Mouse (Mus musculus): ENCODE measurements at regions not wholly inside any gene's neighbourhood (a gene's known extent, or its start where the extent isn't known, plus 50 kb on each side); places are given as distances from the start of the nearest gene placed in this dataset.
A peak's percentile ranks its signal among the peaks of the same experiment; 100 is the strongest.

DNA sequence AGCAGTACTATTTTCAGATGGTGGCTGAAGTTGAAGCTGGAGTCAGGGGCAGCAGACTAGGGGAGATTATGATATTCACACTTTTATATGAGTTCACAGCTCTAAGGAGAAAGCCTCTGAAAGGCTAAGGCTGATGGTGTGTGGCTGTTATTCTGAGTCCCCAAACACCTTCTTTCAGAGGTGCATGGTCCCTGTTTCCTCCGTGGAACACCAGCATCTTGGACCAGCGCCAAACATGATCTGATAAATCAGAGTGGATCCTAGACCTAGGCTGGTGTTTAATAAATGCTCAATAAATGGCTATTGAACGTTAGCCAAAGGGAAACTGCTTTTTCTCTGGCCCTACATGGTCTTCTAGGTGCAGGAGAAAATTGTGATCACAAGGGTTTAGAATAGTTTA, 269.2 kb downstream of the Agtpbp1 start:
- DNase-seq (ENCODE audit: low read depth, low spot score) = no peak

DNA sequence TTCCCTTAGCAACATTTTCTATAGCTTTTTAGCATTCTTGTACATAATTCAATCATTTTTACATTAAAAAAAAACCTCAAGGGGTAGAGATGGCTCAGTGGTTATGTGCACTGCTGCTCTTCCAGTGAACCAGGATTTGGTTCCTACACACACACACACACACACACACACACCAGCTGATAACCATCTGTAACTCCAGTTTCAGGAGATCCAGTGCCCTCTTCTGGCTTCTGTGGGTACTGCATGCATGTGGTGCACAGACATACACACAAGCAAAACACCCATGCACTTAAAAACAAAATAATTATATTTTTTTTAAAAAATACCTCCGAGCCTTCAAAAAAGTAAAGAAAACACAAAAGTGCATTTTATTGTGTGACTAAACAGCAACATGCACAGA, 270.6 kb downstream of the Agtpbp1 start:
- peak; percentile 36 for DNase-seq (ENCODE audit: low read depth, low spot score)

DNA sequence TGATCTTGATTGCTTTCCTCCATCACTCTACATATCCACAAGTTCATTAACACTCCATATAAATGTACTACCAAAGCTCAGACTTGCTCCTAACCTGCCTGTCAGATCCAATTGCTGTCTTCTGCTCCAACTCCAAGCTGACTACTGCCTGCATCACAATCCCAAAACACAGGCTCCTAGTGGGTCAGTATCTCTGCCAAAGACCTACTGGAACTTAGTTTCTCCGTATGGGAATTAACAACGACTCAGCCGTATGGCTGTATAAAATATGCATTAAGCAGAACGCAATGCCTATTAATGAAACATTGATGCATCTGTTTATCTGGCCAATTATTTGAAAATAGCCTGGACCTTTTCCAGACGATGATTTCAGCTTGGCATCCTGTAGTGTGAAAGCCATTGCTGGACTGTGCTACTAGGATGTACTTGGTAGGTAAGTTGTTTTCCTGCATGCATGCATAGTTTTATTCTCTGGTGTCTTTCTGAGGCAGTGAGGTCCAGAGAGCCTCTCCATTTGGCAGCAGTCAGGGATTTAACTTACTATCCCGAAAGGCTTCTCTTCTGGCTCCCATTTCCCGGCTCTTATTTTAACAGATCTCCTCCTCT, 271.2 kb downstream of the Agtpbp1 start:
- no peak for DNase-seq (ENCODE audit: low read depth, low spot score)

DNA sequence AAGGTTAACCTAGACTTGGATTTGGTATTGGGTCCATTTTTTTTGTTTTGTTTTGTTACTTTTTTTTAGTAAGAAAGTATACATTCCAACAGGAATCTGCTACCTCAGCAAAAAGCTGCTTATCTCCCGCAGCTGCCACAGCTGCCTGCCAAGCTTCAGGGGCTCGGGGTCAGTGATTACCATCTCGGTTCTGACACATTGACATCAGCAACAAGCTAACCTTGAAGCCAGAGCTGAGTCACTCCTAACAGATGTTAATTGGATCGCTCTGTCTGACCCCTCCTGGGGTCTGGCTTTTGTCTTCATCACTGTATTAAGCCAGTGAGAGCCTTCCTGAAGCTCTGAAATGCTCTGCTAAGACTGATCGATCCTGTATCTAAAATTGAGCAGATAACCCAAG, 292.1 kb downstream of the Agtpbp1 start:
- no peak for DNase-seq (ENCODE audit: low read depth, low spot score)

DNA sequence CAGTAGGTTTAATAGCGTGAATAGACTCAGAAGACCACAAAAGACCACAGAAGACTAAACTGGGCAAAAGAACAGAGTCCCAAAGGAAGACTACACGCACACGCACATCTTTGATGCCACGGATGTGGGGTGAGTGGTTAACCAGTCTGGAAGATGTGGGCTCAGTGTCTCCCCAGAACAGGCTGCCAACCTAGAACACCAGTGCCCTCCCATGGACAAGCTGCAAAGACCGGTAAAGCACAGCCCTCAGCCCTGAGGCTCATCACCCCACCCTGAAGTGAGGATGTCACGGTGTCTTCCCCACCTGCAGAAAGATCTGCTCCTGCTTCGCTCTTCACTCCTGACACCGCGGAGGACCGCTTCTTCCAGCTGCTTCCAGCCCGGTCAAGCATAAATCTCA, 295.9 kb downstream of the Agtpbp1 start:
- DNase-seq (ENCODE audit: low read depth, low spot score) = no peak

DNA sequence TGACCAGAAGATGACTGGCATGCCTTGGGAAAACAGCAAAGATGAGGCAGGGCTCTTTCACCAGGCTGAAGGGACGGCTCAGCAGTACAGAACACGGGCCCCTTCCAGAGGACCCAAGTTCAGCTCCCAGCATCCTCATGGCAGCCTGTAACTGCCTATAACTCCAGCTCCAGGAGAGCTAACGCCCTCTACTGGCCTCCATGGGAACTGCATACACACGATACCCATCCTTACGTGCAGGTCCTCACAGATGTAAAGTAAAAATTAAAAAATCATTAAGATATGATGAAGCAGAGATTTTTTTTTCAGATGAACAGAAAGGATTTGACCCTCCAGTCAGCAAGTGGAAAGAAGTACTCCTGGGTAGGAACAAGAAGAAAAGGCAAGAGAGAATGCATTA, 303.8 kb downstream of the Agtpbp1 start:
- no peak for DNase-seq (ENCODE audit: low read depth, low spot score)

DNA sequence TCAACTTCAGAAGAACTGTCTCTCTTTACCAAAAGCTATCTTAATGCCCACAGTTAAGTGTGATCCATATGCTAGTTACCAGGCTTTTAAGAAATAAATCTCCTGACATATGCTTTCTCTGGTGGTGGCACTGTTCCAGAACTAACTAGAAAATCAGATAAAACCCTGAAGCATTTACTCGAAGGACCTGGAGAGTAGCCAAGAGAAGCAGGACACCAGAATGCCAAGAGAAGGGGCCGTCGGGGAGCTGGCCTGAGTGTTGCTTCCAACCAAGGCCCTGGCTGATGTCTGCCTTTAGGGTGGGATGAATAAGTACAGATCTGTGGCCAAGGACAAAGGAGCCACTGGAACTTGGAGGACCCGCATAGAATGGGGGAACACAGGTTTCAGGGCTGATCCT, 305.9 kb downstream of the Agtpbp1 start:
- DNase-seq (ENCODE audit: low read depth, low spot score) = no peak

DNA sequence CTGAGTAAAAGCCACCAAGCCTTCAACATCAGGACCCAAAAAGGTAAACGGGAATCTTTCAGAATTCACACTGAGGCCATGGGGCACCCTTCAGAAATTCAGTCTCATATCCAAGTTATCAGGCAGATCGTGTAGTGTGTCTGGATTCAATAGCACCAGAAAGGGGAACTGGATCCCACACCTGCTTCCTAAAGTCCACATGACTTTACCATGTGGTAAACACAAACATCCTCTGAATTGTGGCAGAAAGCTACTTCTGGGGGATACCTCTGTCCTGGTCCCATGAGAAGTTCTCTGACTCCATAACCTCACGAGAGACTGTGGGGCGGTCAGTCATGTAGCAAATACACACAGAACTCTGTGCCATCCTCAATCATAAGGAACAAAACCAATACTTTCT, 313.4 kb downstream of the Agtpbp1 start:
- DNase-seq (ENCODE audit: low read depth, low spot score) = no peak

DNA sequence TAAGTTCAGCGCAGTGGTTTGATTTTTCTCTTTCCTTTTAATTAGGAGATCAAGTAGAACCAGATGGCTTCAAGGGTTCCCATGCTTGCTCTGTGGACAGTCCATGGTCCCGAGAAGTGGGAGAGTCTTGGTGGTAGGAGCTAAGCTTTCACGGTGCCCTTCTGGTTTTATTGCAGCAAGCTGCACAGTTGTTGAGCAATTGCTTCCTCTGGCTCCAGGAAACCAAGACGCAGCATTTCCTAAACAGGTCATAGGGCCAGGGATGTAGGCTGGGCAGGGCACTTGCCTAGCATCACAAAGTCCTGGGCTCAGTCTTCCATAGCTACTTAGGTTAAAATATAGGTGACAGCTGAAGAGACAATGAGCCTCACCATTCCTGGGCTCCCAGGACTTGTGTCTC, 318.2 kb downstream of the Agtpbp1 start:
- DNase-seq (ENCODE audit: low read depth, low spot score) = no peak

DNA sequence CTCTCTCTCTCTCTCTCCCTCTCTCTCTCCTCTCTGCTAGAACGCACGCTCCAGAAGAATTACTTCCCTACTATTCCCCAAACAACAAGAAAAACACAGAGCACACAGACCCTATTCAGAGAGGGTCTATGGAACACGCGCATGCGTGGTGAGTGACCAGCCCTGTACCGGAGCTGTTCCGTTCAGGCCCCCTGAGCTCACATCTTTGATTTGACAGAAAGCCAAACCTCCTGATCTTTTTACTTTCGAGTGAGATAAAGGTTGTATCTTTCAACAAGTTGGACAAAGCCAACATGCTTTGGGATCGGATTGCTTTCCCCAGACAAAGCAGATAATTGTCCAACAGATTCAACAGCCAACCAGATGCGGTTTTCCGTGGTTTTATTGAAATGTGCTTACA, 320.9 kb downstream of the Agtpbp1 start:
- no peak for DNase-seq (ENCODE audit: low read depth, low spot score)

DNA sequence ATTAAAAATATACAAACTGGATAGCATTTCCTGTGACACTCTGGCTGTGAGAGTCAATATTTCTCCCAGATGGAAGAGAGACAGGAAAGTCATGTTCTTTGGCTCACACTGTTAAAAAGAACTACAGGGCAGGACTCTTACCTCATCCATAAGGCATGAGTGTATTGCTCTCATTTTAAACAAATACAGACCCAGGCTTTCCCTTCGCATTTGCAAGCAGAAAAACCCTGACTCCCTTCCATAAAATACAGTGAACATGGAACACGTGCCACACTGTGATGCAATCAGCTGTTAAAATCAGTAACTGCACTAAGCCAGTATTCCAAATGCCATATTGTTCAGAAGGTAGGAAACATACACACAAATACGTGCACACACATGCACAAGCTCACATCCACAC, 323.1 kb downstream of the Agtpbp1 start:
- DNase-seq (ENCODE audit: low read depth, low spot score) = no peak

DNA sequence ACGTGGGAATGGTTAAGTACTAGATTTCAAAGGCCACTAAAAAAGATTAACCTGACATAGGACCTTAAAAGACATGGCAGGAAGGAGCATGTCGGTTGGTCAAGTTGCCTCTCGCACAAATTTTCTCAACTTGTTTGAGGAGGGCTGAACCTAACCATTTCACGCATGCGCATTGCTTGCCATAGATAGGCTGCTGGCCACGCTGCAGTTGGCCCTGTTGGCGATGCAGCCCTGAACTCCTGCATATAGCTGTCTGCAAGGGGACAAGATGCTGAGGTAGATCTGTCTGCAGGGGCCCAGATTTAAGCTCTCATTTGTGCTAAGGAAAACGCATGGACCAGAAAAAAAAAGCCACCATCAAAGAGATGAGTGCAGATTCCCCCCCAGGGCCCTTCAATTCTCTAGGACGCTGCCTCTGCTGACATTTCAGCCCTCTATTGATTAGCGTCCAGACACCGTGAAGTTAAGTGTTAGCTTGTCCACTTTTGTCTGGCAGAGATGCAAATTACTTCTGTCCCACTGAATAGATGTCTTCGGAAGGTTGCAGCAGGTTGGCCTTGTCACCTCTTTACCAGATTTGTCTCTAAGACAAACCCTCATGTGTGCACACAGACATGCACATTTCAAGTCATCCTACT, 329.1 kb downstream of the Agtpbp1 start:
- DNase-seq (ENCODE audit: low read depth, low spot score) = no peak

DNA sequence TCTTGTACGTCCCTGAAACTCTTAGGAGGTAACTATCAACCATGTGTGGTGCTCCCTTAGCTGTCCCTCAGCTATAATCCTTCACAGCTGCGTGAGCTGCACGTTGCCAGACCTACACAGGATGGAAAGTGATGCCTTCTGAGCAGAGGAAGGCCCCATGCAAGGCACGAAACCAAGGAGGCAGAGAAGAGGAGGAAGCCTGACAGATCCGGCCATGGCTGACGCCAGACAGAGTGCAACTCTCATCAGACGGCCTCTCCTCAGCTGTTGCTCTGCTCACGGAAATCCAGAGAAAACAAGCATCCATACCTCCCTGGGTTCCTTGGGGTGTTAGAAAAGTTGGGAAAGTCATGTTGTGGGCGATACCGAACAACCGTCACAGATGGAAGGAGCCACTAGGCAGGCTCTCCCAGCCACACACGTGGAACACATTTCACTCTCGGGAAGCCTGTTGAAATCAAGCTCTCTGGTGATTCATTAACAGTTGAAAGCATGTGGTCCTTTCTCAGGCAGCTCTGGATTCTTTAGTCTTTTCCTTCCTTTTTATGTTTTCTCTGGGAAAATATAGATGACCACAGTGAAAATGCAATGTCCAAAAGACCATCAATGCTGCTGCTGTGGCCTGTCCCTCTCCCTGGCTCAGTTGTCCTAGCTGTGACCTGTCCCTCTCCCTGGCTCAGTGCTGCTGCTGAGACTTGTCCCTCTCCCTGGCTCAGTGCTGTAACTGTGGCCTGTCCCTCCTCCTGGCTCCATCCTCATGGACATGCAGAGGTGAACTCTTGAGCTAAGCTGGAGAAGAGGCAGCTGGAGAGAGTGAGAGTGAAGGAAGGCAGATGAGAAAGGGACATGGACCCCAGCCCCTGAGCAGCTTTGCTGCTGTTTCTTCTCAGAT, 331.1 kb downstream of the Agtpbp1 start:
- DNase-seq (ENCODE audit: low read depth, low spot score) = no peak

DNA sequence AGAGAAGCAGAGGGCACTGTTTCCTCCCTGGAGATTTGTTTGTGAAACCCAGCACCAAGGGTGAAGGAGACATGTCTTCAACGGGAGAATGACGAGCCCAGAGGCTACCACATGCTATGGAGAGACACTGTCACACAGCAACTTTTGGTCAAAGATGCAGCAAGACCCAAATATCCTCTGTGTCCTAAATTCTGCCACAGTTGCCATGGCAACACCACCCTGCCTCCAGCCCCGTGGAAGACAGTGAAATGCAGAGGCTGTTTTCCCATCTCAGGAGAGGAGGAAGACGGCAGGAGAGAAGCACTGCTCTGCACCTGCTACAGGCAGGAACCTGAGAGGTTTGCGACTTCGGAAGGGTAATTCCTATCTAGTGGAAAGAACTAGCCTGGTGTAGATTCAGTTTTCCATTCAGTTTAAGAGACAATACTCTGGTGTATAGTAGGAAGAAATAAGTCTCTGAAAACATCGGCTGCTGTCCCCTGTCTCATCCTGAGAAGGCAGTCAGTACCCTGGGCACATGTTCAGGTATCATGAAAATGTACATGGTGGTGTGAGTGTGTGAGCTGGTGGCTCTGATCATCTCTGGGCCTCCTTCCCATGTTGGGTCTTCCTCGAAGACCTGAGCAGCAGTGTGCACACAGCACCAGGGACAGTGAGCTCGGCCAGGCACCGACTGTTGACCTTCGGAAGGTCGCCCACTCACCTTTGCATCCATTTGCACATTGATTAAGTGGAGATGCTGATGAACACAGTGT, 333.6 kb downstream of the Agtpbp1 start:
- peak; percentile 9 for DNase-seq (ENCODE audit: low read depth, low spot score)

DNA sequence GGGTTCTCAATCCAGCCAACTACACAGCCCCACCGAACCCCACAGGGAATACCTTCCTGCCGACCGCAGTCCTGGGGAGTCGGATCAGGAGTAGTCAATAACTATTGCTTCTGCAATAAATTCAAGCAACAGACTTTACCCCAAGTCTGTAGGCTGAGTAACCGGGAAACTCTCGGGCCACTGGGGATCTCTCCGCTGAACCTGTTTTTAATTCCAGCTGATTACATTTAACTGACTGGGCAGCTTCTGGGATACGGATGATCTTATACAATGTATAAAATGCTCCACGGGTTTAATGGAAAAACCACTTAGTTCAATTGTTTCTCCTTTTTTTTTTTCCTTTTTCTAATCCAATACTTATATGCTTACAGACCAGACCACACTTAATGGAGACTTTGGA, 336.6 kb downstream of the Agtpbp1 start:
- no peak for DNase-seq (ENCODE audit: low read depth, low spot score)

DNA sequence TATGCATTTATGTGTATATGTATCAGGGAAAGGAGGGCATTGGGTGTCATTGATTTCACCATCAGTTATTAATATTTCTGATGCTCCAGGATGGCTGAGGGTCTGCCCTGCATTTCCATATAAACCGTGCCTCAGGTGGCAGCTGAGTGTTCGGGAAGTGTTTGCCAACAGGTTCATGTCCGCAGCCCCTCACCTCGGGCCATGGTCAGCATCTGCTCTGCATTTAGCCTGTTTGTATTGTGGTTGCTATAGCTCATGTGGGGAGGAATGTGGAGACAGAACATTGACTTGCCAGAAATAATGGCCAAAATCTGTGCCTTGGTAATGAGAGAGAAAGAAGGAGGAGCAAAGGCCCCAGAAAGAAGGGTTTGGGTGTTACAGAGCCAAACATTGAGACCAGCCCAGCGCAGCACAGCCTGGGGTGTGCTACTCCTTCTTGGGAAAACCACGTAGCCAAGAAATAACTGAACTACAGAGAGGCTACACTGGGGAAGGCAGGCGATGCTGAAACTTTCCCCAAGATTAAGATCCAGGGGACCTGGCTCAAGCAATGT, 338.0 kb downstream of the Agtpbp1 start:
- no peak for DNase-seq (ENCODE audit: low read depth, low spot score)

DNA sequence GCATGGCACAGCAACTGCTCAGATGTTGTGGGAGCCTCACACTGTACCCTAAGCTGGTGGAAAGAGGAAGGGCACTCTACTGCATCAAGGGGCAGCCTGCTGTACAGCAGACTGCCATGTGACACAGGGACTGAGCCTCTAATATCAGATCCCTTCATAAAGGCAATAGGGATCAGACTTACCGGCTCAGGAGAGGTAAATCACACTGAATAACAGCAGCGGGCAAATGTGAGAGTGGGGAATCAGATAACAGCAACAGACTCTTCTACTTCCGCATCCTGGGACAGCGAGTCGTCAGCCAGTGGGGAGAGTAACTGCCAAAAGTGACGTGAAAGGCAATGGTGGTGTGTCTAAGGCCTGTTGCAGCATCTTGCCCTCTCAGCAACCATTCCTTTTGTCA, 339.0 kb downstream of the Agtpbp1 start:
- DNase-seq (ENCODE audit: low read depth, low spot score) = no peak

DNA sequence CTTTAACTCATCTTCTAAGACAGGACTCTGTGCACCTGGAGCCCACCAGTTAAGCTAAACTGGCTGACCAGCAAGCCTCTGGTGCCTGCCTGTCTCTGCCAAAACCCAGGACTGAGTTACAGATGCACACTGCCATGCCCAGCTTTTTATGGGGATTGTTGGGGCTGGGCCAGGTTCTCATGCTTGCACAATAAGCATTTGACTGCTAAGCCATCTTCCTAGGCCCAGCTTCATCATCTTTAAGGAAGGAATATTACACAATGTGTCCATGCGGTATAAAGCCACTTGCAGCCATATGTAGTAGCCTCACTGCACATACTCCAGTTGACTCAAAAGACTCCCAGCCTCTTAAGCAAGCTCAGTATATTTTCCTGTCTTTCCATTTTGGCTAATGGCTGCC, 340.4 kb downstream of the Agtpbp1 start:
- no peak for DNase-seq (ENCODE audit: low read depth, low spot score)

DNA sequence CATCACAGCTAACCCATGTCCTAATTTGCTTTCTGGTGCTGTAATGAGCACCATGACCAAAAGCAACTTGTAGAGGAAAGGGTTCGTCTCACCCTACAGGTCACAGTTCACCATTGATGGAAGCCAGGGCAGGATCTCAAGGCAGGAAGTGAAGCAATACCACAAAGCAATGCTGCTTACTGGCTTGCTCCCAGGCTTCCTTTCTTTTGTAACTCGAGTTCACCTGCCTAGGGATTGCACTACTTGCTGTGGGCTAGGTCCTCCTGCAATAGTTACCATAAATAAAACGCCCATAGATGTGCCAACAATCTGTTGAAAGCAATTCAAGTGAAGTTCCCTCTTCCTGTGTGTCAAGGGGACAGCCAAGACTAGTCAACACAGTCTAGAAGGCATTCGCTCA, 342.4 kb downstream of the Agtpbp1 start:
- DNase-seq (ENCODE audit: low read depth, low spot score) = no peak

DNA sequence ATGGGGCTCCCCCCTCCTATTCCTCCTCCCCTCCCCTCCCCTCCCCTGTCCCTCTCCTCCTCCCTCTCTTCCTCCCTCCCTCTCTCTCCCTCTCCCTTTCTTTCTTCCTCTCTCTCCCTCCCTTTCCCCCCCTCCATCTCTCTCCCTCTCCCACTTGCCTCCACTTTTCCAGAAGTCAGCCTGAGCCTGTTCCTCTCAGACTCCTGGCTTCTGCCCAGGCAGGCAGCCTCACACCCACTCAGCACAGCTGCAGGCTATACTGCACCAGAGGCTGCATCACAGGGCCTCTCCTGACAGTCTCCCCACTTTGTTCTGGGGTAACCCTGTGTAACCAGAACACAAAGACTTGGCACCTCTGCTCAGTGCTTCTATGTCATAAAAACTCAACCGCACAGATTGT, 346.3 kb downstream of the Agtpbp1 start:
- no peak for DNase-seq (ENCODE audit: low read depth, low spot score)

DNA sequence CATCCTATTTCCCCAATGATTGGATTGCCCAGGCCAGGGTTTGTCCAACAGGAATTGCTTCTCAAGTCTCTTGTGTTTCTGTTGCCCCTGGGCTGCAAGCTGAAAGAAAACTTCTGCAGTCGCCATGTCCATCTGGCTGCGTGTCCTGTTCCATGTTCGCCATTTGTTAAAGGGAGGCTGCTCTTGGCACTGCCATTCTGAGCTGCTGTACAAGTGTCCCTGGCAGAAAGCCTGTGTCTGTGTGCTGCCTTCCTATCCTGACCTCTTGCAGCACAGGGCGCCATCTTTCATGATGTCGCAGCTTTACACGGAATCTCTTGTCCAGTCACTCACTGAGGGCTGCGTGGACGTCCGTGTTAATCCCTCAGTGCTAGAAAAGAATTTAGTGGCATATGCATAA, 349.2 kb downstream of the Agtpbp1 start:
- DNase-seq (ENCODE audit: low read depth, low spot score) = no peak

DNA sequence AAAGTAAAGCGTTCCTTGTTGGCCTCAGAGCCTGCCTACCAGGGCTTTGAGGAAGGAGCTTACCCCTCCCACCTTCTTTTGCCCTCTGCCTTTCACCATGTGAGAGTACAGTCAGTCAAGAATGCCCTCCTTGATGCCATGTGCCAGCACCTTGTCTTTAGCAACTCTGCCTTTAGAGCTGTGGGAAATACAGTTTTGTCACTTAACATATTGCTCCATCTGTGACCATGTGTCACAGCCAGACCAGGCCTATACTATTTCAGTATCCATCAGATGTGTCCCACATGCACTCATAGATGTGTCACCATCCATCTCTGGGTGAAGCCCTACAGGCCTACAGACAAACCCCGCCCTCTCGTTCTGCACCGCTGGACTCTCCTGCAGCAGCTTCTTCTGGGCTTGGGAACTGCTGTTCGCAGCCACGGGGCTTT, 355.9 kb downstream of the Agtpbp1 start:
- no peak for DNase-seq (ENCODE audit: low read depth, low spot score)
